Mouse (Mus musculus) T-helper 1 cell (primary cell): ENCODE results near the gene Sema6d.

Source experiments
- in situ Hi-C: fragments of 300-600 bp; cut with MboI, MseI; formaldehyde crosslinking; loops from one replicate; pipeline ENCODE4 v1.15.1; 2025; ENCODE audit warnings: high pct_unique_total_duplicates

The Sema6d gene

GRCm38 (mm10) chr2:124401727-124402380 lies 312.1 kb downstream of the Sema6d start:
- in situ Hi-C loops, result no loop called here

- in situ Hi-C loops, result no loop called here
Observed at GRCm38 (mm10) chr2:124403571-124403970, 313.8 kb downstream of the Sema6d start.

DNA sequence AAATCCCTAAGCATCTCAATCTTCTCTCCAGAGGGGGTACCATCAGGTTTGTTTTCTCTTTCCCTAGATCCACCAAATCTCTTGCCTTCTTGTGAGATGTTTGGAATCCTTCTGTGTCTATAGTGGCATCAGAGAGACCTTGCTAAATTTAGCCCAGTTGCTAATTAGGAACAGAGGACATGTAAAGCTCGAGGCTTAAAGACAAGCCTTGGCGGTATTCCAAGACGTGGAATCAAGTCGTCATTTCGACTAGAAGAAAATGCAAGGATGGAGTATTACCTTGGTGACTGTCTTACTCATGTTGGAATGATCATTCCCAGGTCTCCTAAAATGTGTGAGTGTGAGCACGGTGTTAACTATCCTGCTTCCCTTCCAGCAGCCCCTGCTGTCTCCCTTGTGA lies 314.2 kb downstream of the Sema6d start:
- in situ Hi-C loops, result no loop called here

DNA sequence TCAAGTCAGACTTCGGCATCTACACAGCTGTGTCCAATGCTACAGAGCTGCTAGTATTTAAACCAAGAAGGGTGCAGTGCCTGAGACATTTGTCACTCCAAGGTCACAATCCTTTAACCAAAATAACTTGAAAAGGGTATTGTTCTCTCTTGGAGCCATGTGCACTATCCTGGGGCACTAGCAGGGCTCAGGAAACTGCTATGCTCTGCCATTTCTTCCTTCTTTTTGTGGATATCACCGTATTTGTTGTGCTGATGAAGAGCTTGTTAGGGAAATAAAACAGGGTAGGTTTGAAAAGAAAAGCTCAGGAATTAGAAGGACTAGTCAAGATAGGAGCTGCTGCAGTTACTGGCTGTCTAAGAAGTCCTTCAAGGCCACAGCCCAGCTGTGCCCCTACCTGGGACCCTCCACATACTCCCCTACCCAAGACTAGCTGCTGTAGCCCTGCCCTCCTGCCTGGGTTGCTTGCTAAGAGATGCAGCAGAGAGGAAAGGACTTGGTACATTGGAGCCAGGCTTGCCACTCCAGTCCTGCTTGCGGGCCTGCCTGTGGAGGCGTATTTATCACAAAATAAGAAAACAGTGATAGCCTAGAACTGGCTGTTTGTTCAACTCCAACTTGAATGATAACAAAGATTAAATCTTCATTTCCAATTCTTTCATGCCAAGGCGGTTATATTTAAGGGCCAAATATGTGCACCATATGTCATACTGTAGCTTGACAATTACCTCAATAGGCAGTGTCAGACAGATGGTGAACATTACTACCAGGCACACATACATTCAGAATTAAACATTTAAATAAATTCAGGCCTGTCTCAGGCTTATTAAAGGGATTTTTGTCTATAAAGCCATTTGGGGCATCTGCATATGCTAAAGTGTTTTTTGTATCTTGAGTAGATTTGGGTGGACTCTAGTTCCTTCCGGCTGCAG lies 315.1 kb downstream of the Sema6d start:
- in situ Hi-C loops, result no loop called here

DNA sequence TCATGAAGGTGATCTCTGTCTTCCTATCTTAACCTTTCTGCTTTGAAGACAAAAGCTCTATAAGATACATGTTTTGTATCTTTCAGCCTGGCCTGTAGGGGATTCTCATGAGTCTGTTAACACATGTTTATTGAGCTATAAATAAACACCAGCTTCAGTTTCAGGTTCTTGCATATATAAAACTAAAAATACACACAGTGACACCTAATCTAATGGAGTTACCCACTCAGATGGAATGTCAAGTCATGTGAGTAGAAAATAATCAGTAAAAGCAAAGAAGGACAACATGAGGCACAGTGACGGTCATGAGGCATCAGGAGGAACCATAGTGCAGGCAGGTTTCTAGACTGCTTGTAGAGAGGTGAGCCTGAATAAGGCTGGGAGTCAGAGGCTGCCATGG lies 319.2 kb downstream of the Sema6d start:
- in situ Hi-C loops, result no loop called here

DNA sequence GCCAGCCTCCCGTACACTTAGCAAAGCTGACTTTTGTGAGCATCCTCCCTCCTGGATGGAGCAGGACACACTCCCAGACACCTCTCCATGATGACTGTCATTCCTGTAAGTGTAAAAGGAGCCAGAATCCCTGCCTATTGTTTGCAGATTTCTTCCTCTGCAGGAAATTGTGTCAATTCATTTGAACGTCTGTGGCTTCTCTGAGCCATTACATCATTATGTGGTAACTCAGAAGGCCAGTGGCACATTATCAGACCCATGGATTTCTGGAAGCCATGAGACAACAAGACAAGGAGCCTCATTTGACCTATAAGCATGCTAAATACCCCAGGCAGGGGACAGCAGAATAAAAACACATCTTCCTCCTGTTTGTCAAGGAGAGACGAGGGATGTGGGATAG lies 327.0 kb downstream of the Sema6d start:
- in situ Hi-C loops, result no loop called here

GRCm38 (mm10) chr2:124418319-124418718 lies 328.6 kb downstream of the Sema6d start:
- in situ Hi-C loops, result no loop called here

- in situ Hi-C loops, result no loop called here
Observed at GRCm38 (mm10) chr2:124420170-124420825, 330.5 kb downstream of the Sema6d start.

- in situ Hi-C loops, result no loop called here
Observed at GRCm38 (mm10) chr2:124429744-124430143, 340.0 kb downstream of the Sema6d start.

DNA sequence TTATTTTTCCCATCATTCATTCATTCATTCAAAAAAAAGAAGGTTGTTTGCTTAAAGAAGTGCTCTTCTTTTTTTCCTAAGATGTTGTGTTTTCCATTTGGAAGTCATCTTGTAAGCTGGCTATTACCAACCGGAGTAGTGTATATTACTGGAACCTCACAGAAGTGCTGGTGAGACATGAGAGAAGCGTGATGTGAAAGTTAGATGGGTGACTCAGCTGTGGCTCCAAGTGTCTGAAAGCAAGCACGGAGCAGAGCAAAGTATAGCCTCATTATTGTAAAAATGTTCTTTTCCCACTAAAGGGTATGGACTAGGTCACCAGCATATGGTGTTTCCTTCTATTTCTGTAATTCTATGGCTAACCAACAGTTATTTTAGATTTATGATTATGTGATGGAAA lies 340.9 kb downstream of the Sema6d start:
- in situ Hi-C loops, result no loop called here

DNA sequence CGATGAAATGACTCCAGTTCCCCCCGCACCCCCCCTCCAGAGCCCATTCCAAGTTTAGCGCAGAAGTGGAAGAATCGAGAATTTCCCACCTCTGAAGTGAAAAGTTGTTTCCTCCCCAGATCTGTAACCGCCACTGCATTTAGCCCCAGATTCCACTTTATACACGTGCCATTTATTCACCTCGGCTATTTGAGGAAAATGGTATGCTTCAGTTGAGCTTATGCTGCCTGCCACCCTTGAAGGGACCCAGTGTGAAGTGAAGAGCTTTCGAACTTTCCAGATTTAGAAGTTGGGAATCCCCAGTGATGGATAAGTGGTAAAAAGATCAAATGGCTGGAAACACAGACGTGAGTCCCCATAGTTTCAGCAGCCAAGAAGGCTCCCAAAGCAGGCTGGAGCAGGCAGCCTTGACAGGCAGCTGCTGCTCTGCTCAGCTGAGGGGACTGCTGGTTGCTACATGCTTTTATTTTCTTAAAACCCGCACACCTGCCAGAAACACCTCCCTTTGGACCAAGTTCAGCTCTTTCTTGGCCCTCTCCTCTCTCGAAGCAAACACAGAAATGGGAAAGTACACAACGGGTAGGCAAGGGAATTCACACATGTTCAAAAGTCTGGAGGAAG lies 345.7 kb downstream of the Sema6d start:
- in situ Hi-C loops, result no loop called here

- in situ Hi-C loops, result no loop called here
Observed at GRCm38 (mm10) chr2:124436704-124437103, 346.9 kb downstream of the Sema6d start.

DNA sequence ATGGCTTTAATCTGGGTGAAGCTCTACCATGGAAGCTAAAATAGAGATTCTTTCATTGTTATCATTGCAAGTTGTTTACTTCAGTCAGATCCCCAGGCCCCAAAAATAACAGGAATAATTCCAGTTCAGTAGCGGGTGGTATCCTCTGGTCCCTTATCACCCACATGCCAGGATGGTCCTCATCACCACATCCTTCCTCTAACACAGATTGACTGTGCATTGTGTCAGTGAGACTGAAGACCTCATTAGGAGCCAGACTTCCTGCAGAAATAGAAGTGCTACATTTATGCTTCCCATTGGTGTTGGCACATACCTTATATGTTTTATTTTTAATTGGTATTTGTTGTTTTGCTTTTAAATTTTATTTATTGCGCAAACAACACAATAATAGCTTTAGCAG lies 354.4 kb downstream of the Sema6d start:
- in situ Hi-C loops, result no loop called here

GRCm38 (mm10) chr2:124455881-124456280 lies 366.1 kb downstream of the Sema6d start:
- in situ Hi-C loops, result no loop called here

DNA sequence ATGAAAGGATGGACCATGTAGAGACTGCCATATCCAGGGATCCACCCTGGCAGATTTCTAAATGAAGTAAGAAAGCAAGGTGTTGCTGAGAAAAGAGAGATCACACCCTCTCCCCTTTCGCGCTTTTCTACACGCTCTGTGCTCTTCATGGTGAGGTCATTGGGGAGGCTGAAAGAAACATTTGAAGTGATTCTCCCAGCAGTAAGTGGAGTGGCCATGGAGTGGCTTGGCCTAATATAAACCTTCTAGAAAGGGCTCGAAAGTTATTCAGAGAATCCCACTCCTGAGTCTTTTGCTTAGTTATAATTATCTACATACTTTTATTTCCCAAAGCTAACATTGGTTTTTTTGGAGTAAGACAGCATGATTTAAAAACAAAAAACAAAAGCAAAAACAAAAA lies 367.2 kb downstream of the Sema6d start:
- in situ Hi-C loops, result no loop called here

DNA sequence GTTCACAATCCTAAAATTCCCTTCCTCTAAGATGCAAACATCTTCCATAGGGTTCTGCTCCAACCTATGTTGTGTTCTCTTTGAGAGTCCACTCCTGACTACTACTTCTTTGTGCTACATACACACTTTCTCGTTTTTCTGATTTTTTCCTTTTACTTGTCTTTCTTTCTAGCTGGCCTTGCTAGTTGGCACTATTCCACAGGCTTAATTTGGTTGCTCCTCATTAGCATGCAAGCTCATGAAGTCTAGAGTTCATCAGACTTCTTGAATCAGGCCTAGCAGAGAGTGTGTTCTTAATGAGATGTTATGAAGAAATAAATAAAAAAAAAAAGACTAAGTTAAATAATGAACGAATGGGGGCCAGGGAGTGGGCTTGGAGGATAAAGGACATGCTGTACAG lies 368.3 kb downstream of the Sema6d start:
- in situ Hi-C loops, result no loop called here

DNA sequence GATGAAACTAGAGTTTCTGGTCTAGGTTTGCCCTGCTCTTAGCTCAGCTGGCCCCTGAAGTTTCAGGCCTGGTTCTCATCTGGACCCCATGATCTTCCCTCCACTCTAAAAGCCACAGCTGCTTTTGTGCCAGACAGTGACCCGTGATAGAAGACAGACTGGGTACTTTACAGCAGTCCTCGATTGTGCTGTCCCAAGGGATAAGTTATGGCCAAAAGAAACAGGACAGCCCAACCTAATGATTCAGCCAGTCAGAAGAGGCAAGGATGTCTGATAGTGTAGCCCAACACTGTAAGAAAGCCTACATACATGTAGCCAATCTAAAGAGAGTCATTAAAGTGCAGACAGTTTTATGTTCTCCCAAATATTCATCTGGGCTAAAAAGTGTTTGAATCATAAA lies 371.2 kb downstream of the Sema6d start:
- in situ Hi-C loops, result no loop called here

DNA sequence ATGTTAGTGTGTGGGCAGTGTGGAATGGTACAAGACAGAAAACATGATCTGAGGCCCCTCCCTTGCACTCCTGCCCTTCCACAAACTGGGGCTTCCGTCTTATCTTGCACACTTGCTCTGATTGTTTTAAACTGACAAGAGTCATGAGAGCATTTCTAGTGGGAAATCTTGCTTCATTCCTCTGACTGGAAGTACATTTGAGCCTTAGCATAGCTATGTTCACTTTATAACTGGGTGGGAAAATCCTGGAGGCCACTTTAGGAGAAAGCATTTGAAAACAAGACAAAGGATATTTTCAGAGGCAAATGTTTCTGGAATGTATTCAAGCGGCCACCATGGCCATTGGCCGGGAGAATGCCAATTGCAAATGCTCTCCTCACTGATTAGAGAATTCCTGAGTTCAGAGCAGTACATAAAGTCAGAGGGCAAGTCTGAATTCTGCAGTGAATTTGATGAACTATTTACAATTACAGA lies 371.6 kb downstream of the Sema6d start:
- in situ Hi-C loops, result no loop called here

GRCm38 (mm10) chr2:124465004-124465946 lies 375.5 kb downstream of the Sema6d start:
- in situ Hi-C loops, result no loop called here

- in situ Hi-C loops, result no loop called here
Observed at GRCm38 (mm10) chr2:124467429-124467828, 377.7 kb downstream of the Sema6d start.
